Mouse (Mus musculus) kidney, adult 2 months (tissue): ENCODE data around the gene Mllt3.

Experiments
- CTCF ChIP-seq: fragments of 200-500 bp; conservative IDR thresholded peaks from 2 replicates; pipeline ENCODE4 v1.5.1; 2011; ENCODE audit warnings: low read depth, mild to moderate bottlenecking, control low read depth, low read length, moderate library complexity, mixed read lengths; ENCODE audit not compliant: insufficient read depth, insufficient read length
- POLR2A ChIP-seq: fragments of 200-500 bp; IDR thresholded peaks from one replicate; pipeline ENCODE4 v1.6.1; 2011; ENCODE audit warnings: low read depth, low read length, control low read depth

DNA sequence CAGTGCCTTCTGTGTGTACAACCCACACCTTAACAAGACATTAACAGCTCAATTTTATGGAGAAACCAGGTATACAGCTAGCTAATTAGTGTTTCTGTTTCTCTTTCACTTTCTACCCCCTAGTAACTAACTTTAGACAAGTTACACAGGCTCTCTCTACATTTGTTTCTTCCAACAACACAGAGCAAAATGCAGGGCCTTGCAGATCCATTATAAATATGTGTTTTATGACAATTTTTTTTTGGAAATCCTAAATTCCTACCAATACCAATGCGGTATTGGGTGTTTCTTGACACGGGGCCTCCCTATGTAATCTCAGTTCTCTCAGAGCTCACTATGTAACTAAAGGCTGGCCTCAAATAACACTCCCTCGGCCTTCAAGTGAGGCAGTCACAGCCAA, 139.7 kb downstream of the Mllt3 start:
- TF ChIP-seq CTCF (no peak), POLR2A (no peak)
